Mouse (Mus musculus) adrenal gland, postnatal 10 days (tissue): Measurements from ENCODE around the gene Fyco1. TPM values are rescaled to one million over a fixed set of nuclear protein-coding genes. Genes with fewer than 3 reads are reported as not detected.

Experiments
- DNase-seq: peaks from one replicate; pipeline ENCODE4 v3.0.0; 2021; ENCODE audit warnings: mixed read lengths
- total RNA-seq, 2 experiments: library from RNA; stranded (reverse); gene quantifications; 2 replicates each; pipeline ENCODE4 v1.2.3; 2021

The Fyco1 gene
- total RNA-seq, 2 experiments from 2014 or later = 42.6 to 60.7 TPM

DNA sequence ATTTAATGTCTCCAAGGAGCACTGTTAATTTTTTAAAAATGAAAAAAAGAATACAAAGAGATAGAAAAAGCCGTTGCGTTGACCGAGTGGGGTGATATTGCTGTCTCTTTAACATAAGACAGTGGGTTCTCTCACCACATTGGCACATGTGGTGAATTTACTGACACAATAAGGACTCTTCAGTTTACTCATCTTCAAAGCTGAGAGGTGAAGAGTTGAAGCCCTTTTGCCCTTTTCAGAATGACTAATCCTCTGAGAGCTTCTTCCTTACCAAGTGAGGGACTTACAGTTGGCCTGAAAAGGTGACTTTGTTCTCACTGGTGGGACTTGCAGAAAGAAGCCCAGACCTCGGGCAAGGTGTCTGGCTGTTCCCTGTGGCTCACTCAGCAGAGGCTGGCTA, 110.9 kb downstream of the Fyco1 start:
- DNase-seq = no peak

Other genes with a start within 250 kb of the Fyco1 start
- gene Slc6a20b, start 219.3 kb downstream of the Fyco1 start, total RNA-seq = under 1 TPM; 0.06 to 0.39 TPM
- gene Ccr9, start 173.5 kb downstream of the Fyco1 start, total RNA-seq = under 1 TPM; 0.33 to 0.57 TPM
- under 1 TPM; 0.39 to 0.51 TPM for gene Slc6a20a, start 173.0 kb downstream of the Fyco1 start, total RNA-seq
- 10 to 100 TPM; 36.6 to 40.3 TPM for gene Lztfl1, start 134.2 kb downstream of the Fyco1 start, total RNA-seq
- under 1 TPM; 0.30 to 0.54 TPM for gene Cxcr6, start 45.4 kb downstream of the Fyco1 start, total RNA-seq
- gene Xcr1, start 10.1 kb upstream of the Fyco1 start, total RNA-seq = under 1 TPM; 0.15 to 0.27 TPM
- gene Ccr1, start 116.8 kb upstream of the Fyco1 start, total RNA-seq = 1 to 10 TPM; 1.6 to 1.8 TPM
- not detected for gene Ccr1l1, start 126.5 kb upstream of the Fyco1 start, total RNA-seq
- gene Ccr3, start 170.1 kb upstream of the Fyco1 start, total RNA-seq = under 1 TPM; 0.33 to 0.42 TPM